Mouse (Mus musculus): ENCODE results near the gene Rapgef4. TPM values are rescaled to one million over a fixed set of nuclear protein-coding genes. Genes with fewer than 3 reads are reported as not detected.

Gene Rapgef4
- polyA plus RNA-seq, 1 experiment = 9.2 TPM

DNA sequence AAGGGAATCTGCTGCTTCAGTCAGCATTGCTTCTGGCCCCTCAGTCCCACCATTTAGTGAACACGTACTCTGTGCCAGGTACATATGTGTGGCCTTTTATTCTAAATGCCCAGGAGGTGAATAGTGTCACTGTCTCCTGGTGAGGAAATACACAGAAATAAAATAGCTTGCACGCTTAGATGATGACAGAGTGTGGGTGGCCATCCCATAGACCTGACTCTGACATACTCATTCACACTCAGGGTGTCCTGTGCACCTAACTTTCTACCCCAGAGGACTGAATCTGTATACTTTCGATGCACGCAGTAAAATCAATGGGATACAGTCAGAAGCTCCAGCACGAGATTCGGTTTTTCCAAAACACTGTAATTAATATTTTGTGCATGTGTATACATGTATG lies 286.4 kb downstream of the Rapgef4 start:
- TF ChIP-seq CTCF (IDR thresholded peaks at IDR 0.05; ENCODE audit: borderline replicate concordance, control insufficient read depth, extremely low read depth, insufficient read depth, low read length, poor library complexity) = no peak
- no peak for TF ChIP-seq POLR2A (IDR thresholded peaks at IDR 0.05; ENCODE audit: control insufficient read depth, extremely low read depth, insufficient read depth, low read length, poor library complexity)
- Histone ChIP-seq H3K27ac (ENCODE audit: control insufficient read depth, insufficient read depth, low read length) (no peak overlapping the region), H3K36me3 (ENCODE audit: control insufficient read depth, insufficient read depth, low read length) (no peaks in the 10 kb centered on the region), H3K4me1 (replicated peaks; ENCODE audit: control insufficient read depth, insufficient read depth, low read length) (no peaks in the 10 kb centered on the region), H3K4me3 (ENCODE audit: control insufficient read depth, insufficient read depth, low read length) (no peak overlapping the region), H3K27me3 (ENCODE audit: control insufficient read depth, insufficient read depth, low read length) (no peaks in the 10 kb centered on the region)
- WGBS = 97% methylated on average over 6 of the region's 6 CpGs
- DNase-seq = no peak

GRCm38 (mm10) chr2:72269651-72270341 lies 288.8 kb downstream of the Rapgef4 start:
- Histone ChIP-seq H3K27ac (ENCODE audit: control insufficient read depth, insufficient read depth, low read length) (no peak overlapping the region), H3K4me1 (replicated peaks; ENCODE audit: control insufficient read depth, insufficient read depth, low read length) (no peaks in the 10 kb centered on the region), H3K27me3 (ENCODE audit: control insufficient read depth, insufficient read depth, low read length) (no peaks in the 10 kb centered on the region), H3K36me3 (ENCODE audit: control insufficient read depth, insufficient read depth, low read length) (no peaks in the 10 kb centered on the region), H3K4me3 (ENCODE audit: control insufficient read depth, insufficient read depth, low read length) (no peak overlapping the region)
- no peak for TF ChIP-seq CTCF (IDR thresholded peaks at IDR 0.05; ENCODE audit: borderline replicate concordance, control insufficient read depth, extremely low read depth, insufficient read depth, low read length, poor library complexity)
- TF ChIP-seq POLR2A (IDR thresholded peaks at IDR 0.05; ENCODE audit: control insufficient read depth, extremely low read depth, insufficient read depth, low read length, poor library complexity) = no peak
- 92% methylated on average over 4 of the region's 4 CpGs for WGBS
- DNase-seq = no peak

- DNase-seq = no peak
- Histone ChIP-seq H3K4me1 (replicated peaks; ENCODE audit: control insufficient read depth, insufficient read depth, low read length) (peaks cover 7% of the 10 kb centered on the region), H3K27me3 (ENCODE audit: control insufficient read depth, insufficient read depth, low read length) (no peaks in the 10 kb centered on the region), H3K36me3 (ENCODE audit: control insufficient read depth, insufficient read depth, low read length) (no peaks in the 10 kb centered on the region), H3K4me3 (ENCODE audit: control insufficient read depth, insufficient read depth, low read length) (no peak overlapping the region), H3K27ac (ENCODE audit: control insufficient read depth, insufficient read depth, low read length) (no peak overlapping the region)
- 82% methylated on average over 4 of the region's 4 CpGs for WGBS
- TF ChIP-seq CTCF (IDR thresholded peaks at IDR 0.05; ENCODE audit: borderline replicate concordance, control insufficient read depth, extremely low read depth, insufficient read depth, low read length, poor library complexity) (no peak), POLR2A (IDR thresholded peaks at IDR 0.05; ENCODE audit: control insufficient read depth, extremely low read depth, insufficient read depth, low read length, poor library complexity) (no peak)
Measured at GRCm38 (mm10) chr2:72278247-72278873, 297.3 kb downstream of the Rapgef4 start.

DNA sequence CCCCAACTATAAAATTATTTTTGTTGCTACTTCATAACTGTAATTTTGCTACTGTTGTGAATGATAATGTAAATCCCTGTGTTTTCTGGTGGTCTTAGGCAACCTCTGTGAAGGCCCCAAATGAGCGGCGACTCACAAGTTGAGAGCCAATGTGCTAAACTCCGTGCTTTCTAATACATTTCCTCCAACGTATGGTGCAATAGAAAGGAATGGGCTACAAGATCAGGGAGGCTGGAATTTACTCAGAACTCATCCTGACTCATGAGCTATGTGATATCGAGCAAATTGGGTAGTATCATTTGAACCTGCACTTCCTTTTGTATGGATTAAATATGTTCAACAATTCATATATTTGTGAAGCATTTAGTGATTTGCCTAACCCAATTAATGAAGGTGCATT lies 299.5 kb downstream of the Rapgef4 start:
- 97% methylated on average over 5 of the region's 5 CpGs for WGBS

GRCm38 (mm10) chr2:72281971-72282370 lies 300.9 kb downstream of the Rapgef4 start:
- Histone ChIP-seq H3K36me3 (ENCODE audit: control insufficient read depth, insufficient read depth, low read length) (no peaks in the 10 kb centered on the region), H3K27ac (ENCODE audit: control insufficient read depth, insufficient read depth, low read length) (no peak overlapping the region), H3K4me1 (replicated peaks; ENCODE audit: control insufficient read depth, insufficient read depth, low read length) (peaks cover 13% of the 10 kb centered on the region), H3K27me3 (ENCODE audit: control insufficient read depth, insufficient read depth, low read length) (peaks cover 5% of the 10 kb centered on the region; the same call in 1 of the 2 replicates), H3K4me3 (ENCODE audit: control insufficient read depth, insufficient read depth, low read length) (no peak overlapping the region)
- DNase-seq = peak; percentile 58
- TF ChIP-seq CTCF (IDR thresholded peaks at IDR 0.05; ENCODE audit: borderline replicate concordance, control insufficient read depth, extremely low read depth, insufficient read depth, low read length, poor library complexity) = no peak
- TF ChIP-seq POLR2A (IDR thresholded peaks at IDR 0.05; ENCODE audit: control insufficient read depth, extremely low read depth, insufficient read depth, low read length, poor library complexity) = no peak
- WGBS = 10% methylated on average over 14 of the region's 14 CpGs

More for the DNA sequence above, 299.5 kb downstream of the Rapgef4 start:
- Histone ChIP-seq H3K27me3 (ENCODE audit: control insufficient read depth, insufficient read depth, low read length) (no peaks in the 10 kb centered on the region; the same call in 1 of the 2 replicates), H3K4me3 (ENCODE audit: control insufficient read depth, insufficient read depth, low read length) (no peak overlapping the region), H3K36me3 (ENCODE audit: control insufficient read depth, insufficient read depth, low read length) (no peaks in the 10 kb centered on the region), H3K27ac (ENCODE audit: control insufficient read depth, insufficient read depth, low read length) (no peak overlapping the region), H3K4me1 (replicated peaks; ENCODE audit: control insufficient read depth, insufficient read depth, low read length) (peaks cover 7% of the 10 kb centered on the region)
- TF ChIP-seq CTCF (IDR thresholded peaks at IDR 0.05; ENCODE audit: borderline replicate concordance, control insufficient read depth, extremely low read depth, insufficient read depth, low read length, poor library complexity) (no peak), POLR2A (IDR thresholded peaks at IDR 0.05; ENCODE audit: control insufficient read depth, extremely low read depth, insufficient read depth, low read length, poor library complexity) (no peak)
- no peak for DNase-seq

DNA sequence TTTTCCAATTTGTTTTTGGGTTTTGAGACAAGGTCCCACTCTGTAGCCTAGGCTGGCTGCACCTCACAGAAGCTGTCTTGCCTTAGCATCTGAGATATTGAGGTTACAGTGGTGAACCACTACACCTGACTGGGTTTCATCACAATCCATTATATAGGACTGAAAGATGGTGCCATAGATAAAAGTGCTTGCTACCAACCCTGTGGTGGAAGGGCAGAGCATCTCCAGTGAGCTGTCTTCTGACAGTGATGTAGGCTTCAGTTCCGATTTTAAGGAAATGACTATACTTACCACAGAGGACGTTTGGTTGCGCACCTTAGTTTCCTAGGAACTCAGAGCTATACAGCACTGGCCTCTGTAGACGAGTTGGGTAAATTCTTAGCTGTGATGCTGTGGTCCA lies 301.7 kb downstream of the Rapgef4 start:
- Histone ChIP-seq H3K4me3 (ENCODE audit: control insufficient read depth, insufficient read depth, low read length) (no peak overlapping the region), H3K27me3 (ENCODE audit: control insufficient read depth, insufficient read depth, low read length) (peaks cover 5% of the 10 kb centered on the region; the same call in 1 of the 2 replicates), H3K36me3 (ENCODE audit: control insufficient read depth, insufficient read depth, low read length) (no peaks in the 10 kb centered on the region), H3K4me1 (replicated peaks; ENCODE audit: control insufficient read depth, insufficient read depth, low read length) (peaks cover 13% of the 10 kb centered on the region), H3K27ac (ENCODE audit: control insufficient read depth, insufficient read depth, low read length) (no peak overlapping the region)
- no peak for DNase-seq
- TF ChIP-seq CTCF (IDR thresholded peaks at IDR 0.05; ENCODE audit: borderline replicate concordance, control insufficient read depth, extremely low read depth, insufficient read depth, low read length, poor library complexity) (no peak), POLR2A (IDR thresholded peaks at IDR 0.05; ENCODE audit: control insufficient read depth, extremely low read depth, insufficient read depth, low read length, poor library complexity) (no peak)
- 18% methylated on average over 4 of the region's 4 CpGs for WGBS

All from thymus, adult 2 months (tissue).